Mouse (Mus musculus): Measurements from ENCODE around the gene Prr19.

Prr19 gene

DNA sequence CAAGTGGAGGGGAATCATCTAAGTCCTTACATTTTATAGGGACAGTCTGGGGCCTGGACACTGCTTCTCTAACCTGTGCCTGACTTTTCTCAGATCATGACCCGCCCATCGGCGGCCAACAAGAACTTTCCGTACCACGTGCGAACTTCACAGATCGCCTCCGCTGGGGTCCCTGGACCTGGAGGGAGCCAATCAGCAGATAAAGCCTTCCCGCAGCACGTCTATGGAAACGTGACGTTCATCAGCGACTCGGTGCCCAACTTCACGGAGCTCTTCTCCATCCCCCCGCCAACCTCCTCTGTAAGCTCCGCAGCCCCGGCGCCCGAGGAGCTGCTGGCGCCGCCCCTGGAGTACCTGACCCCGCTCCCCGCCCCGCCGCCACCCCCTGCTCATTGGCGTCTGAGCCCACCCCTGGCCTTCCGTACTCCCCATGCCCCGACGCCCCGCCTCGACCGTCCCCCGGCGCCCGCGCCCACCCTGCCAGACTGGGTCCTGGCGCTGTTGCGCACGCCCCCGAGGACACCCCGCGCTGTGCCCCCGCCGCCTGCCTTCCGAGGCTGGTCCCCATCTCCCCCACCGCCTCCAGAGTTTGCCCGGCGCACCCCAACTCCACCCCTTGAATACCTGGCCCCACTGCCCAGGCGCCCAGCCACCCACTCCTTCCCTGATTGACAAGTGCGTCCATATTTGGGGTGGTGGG, 13.5 kb downstream of the Prr19 start:
- in situ Hi-C loops (cut with MboI; ENCODE audit: unreplicated experiment in 2 of 2), result loop anchor here (5.0 kb wide), 3 partner anchors 32 to 212 kb away; no protein-coding TSS in a partner anchor

DNA sequence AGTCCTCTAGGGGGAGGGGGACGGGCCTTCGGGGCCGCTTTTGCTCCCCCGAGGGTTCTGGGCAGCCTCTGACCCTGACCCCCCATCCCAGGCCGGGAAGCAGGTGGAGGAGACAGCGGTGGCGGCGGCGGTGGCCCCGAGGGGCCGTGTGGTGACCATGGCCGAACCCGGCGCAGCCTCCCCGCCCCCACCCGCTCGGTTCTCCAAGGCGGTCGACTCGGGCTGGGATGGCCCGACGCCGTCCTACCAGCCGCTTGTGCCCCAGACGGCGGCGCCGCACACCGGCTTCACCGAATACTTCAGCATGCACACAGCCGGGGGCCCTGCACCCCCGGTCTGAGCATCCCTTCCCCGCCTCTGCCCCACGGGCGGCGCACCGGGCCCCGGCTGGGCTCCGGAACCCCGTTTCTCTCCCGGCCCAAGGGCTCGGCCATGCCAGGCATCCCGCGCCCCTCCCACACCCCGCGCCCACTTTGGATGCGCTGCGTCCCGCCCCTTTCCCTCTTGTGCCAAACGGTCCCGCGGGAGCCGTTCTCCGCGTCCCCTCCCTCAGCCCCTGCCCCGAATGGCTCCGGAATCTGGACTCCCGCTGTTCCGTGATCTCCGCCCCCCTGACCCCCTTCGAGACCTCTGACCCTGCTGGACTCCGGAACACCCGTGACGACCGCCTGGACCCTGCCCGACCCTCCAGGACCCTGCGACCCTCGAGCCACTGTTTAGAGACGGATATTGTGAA, 14.3 kb downstream of the Prr19 start:
- in situ Hi-C loops (cut with MboI; ENCODE audit: unreplicated experiment in 2 of 2), result loop anchor here (5.0 kb wide), 3 partner anchors 33 to 213 kb away; no protein-coding TSS in a partner anchor

DNA sequence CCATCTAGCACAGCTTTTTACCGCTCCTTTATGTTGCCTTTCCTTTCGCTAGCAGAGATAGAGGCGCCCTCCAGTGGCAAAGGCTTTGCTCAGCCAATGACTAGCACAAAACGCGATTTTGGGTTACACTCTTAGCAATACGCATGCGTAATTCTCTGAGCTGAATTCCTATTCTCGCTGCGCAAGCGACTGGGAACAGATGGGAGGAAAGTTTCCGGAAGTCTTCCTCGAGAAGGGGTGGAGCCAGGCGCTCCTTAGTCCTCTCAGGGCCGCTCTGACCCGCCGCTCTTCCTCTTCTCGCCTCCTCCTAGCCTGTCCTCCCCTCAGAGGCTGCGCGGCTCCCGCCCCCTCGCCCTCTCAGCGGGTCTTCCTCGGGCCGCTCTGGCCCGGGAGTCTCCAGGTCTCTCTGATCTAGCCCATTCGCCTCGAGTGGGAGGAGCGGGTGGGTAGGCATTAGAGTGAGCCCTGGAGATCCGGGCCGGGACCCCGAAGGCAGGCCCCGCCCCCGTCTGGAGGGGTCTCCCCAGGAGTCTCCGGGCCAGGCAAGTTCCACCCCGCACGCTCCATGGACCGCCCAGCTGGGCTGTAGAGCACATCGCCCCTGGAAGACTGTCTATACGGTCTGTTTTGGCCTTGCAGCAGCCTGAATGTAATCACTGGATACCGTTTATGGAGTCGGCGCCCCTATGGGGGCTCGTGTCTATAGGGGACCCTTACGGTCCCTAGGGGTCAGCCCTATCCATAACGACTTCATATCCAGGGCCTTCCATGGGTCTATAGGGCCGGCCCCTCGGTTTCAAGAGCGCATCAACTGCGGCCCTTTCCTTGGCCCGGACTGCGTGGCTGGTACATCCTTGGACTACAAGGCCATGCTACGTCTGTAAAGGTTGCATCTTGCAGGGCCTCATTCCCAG, 15.6 kb downstream of the Prr19 start, which contains the start of gene Megf8:
Gene Megf8 (plus strand): TSS at position 633 of the 914 bp plus-strand sequence.
- in situ Hi-C loops (cut with MboI; ENCODE audit: unreplicated experiment in 2 of 2), result loop anchor here (5.0 kb wide), 3 partner anchors 34 to 214 kb away; no protein-coding TSS in a partner anchor

DNA sequence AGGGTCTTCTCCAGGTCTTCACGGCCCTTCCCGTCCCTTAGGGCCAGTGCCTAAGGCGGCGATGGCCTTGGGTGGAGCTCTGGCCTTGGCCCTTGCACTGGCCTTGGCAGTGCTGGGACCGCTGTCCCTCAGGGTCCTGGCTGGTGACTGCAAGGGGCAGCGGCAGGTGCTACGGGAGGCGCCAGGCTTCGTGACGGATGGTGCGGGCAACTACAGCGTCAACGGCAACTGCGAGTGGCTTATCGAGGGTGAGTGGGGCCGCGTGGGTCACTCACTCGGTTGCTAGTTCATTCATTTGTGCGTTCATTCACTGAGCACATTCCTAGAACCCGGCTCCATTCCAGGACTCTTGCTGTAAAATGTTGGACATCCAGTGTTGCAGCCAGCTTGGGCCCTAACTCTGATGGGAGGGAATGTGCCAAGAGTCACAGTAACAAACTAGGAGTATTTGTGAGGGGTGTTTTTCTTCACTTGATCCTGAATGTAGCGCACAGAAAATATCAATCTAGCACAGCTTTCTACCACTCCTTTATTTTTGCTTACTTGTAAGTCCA, 16.3 kb downstream of the Prr19 start:
- in situ Hi-C loops (cut with MboI; ENCODE audit: unreplicated experiment in 2 of 2), result loop anchor here (5.0 kb wide), 3 partner anchors 35 to 215 kb away; no protein-coding TSS in a partner anchor

DNA sequence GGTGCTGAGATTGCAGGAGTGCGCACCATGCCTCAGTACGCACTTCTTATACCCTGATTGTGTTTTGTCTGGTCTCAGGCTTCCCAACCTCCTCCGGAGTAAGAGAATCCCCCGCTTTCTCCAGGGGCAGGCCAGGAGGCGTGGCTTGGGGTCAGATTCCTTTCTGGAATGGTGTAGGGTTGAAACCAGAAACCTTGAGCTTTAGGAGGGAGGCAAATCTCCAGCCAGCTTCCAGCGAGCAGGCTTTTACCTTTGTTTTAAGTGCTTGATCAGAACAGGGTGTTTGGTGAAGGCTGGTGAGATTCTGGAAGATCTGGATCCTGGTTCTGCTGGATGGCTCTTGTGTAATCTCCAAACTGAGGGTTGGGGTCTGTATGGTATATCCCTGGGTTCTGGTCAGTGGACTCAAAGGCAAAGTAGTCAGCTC, 20.9 kb downstream of the Prr19 start:
- in situ Hi-C loops (cut with MboI; ENCODE audit: unreplicated experiment in 2 of 2), result no loop called here

DNA sequence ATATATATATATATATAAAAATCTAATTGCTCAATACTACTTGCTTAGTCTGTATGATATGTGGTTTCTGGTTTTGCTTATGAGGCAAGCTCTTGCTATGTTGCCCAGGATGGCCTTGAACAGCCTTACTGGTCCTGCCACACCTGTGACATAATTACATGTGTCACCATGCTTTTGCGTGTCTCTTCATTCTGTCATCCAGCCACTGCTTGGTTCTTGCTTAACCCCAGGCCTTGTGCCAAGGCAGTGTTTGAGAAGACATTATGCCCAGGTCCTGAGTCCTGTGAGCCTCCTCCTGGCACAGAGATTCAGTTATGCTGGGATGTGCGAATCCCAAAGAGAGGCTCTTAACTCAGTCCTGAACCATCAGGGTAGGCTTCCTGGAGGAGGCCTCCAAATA, 22.0 kb downstream of the Prr19 start:
- in situ Hi-C loops (cut with MboI; ENCODE audit: unreplicated experiment in 2 of 2), result no loop called here

DNA sequence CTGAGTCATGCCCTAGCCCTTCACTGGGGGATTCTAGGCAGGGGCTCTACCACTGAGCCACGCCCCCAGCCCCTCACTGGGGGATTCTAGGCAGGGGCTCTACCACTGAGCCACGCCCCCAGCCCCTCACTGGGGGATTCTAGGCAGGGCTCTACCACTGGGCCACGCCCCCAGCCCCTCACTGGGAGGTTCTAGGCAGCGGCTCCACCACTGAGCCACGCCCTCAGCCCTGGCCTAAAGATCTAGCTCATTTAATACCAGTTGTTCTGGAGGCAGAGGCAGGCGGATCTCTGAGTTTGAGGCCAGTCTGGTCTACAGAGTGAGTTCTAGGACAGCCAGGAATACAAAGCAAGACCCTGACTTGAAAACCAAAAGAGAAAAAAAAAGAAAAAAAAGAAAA, 24.2 kb downstream of the Prr19 start:
- in situ Hi-C loops (cut with MboI; ENCODE audit: unreplicated experiment in 2 of 2), result loop anchor here (5.0 to 25.0 kb wide), 4 partner anchors 77 to 513 kb away; no protein-coding TSS in a partner anchor

DNA sequence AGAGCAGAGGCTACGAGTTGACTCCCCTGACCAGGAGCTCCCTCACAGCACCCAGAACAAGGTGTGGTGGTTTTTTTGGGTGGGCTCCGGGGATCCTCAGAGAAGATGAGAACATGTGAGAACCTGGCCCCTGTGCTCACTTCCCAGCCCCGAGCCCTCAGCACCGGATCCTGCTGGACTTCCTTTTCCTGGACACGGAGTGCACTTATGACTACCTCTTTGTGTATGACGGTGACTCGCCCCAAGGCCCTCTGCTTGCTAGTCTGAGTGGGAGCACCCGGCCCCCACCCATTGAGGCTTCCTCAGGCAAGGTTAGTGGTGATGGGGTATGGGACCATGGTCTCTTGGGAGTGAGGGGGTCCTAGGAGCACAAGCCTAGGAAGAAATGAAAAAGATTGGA, 25.0 kb downstream of the Prr19 start:
- in situ Hi-C loops (cut with MboI; ENCODE audit: unreplicated experiment in 2 of 2), result loop anchor here (5.0 to 25.0 kb wide), 4 partner anchors 76 to 514 kb away; no protein-coding TSS in a partner anchor

DNA sequence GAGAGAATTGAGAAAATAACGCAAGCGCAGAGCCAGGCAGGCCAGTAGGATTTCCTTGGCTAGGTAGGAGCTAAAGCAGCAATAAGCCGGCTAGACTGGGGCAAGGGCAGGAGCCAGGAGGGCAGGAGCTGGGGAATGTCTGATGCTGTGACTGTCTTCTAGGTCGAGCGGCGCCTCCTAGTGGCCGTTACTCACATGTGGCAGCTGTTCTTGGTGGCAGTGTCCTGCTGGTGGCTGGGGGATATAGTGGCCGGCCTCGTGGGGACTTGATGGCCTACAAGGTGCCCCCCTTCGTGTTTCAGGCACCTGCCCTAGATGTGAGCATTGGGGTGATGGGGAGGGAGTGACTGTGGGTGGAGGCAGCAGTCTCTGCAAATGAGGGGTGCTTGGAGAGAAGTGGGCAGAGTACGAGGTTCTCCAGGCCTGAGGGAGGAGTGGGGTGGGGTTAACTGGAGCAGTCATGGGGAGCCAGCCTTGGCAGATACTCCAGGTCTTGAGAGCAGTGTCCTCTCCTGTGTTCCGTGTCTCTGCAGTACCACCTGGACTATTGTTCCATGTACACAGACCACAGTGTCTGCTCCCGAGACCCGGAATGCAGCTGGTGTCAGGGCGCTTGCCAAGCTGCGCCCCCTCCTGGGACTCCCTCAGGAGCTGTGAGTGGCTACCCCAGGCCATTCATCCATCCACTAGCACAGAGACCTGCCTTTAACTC, 32.5 kb downstream of the Prr19 start:
- in situ Hi-C loops (cut with MboI; ENCODE audit: unreplicated experiment in 2 of 2), result loop anchor here (5.0 to 25.0 kb wide), 2 partner anchors 146 to 521 kb away; no protein-coding TSS in a partner anchor

DNA sequence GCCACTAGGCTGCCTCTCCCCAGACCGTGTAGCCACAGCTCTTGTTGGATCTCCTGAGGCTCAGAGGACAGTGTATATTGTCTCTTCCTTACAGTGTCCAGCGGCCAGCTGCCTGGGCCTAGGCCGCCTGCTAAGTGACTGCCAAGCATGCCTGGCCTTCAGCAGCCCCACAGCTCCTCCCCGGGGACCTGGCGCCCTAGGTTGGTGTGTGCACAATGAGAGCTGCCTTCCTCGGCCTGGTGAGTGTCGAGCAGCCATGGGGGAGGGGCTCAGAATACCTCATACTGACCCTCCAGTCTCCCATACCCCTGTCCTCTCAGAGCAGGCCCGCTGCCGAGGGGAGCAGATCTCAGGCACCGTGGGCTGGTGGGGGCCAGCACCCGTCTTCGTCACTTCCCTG, 33.3 kb downstream of the Prr19 start:
- in situ Hi-C loops (cut with MboI; ENCODE audit: unreplicated experiment in 2 of 2), result loop anchor here (5.0 to 25.0 kb wide), 2 partner anchors 147 to 522 kb away; no protein-coding TSS in a partner anchor

DNA sequence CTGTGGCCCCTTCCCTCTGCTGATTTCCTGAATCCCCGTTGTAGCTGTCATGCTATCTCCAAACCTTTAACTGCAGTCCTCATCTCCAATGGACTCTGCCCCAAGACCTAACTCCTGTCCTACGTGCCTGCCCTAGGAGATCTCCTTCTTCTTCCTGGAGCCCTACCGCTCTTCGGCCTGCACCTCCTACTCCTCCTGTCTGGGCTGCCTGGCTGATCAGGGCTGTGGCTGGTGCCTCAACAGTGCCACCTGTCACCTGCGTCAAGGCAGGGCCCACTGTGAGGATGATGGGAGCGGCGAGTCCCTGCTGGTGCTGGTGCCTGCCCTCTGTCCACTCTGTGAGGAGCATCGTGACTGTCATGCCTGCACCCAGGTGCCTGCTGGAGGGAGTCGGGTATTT, 38.1 kb downstream of the Prr19 start:
- in situ Hi-C loops (cut with MboI; ENCODE audit: unreplicated experiment in 2 of 2), result loop anchor here in 1 of 2 experiments (25.0 kb wide), 1 partner anchor 527 kb away; no protein-coding TSS in a partner anchor

DNA sequence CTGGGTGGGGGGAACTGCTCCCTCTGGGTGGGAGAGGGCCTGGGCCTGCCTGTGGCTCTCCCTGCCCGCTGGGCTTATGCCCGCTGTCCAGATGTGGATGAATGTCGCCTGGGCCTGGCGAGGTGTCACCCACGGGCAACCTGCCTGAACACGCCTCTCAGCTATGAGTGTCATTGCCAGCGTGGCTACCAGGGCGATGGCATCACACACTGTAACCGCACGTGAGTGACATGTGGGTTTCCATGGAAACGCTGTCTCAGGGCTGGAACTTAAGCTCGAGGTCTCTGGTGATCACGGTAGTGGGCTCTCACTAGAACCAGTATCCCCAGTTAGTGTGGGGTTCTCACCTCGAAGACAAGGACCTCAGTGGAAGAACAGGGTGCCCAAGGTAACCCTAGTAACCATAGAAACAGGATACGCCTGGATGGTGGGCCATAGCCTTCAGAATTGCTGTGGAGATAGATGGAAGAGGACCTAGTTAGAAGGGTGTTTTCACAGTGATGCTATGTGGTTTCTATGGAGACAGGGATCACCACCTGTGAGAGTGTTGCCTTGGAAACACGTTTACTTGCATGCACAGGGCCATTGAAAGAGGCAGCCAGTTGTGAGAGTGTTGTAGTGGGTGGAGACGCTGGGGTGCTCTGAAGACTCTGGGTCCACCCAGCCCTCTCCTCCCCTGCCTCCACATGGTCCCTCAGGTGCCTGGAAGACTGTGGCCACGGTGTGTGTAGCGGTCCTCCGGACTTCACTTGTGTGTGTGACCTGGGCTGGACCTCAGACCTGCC, 40.0 kb downstream of the Prr19 start:
- in situ Hi-C loops (cut with MboI; ENCODE audit: unreplicated experiment in 2 of 2), result loop anchor here in 1 of 2 experiments (25.0 kb wide), 1 partner anchor 529 kb away; no protein-coding TSS in a partner anchor

DNA sequence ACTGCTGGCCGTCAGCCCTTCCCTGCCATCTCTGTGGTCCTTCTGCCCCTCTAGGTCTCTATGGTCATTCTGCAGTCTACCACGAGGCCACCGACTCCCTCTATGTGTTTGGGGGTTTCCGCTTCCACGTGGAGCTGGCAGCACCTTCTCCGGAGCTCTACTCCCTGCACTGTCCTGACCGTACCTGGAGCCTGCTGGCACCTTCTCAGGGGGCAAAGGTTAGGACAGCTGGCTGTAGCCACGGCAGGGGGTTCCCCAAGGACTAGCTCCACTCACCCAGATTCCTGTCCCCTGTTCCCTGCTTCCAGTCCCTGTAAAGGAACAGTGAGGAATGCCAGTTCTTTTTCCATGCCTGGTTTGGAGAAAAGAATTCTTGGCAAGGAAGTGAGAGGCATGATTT, 47.6 kb downstream of the Prr19 start:
- in situ Hi-C loops (cut with MboI; ENCODE audit: unreplicated experiment in 2 of 2), result loop anchor here in 1 of 2 experiments (25.0 kb wide), 1 partner anchor 537 kb away; no protein-coding TSS in a partner anchor
